Mouse (Mus musculus): ENCODE measurements around the gene Macf1. TPM values are rescaled to one million over a fixed set of nuclear protein-coding genes. Genes with fewer than 3 reads are reported as not detected.

The Macf1 gene
- total and polyA plus RNA-seq, 2 experiments from 2014 or later, result 57.3 to 243 TPM

- Histone ChIP-seq H3K9ac (replicated peaks; ENCODE audit: low read length) (no peak overlapping the region), H3K9me3 (ENCODE audit: low read length) (no peaks in the 10 kb centered on the region), H3K4me2 (ENCODE audit: low read depth, low read length) (no peak overlapping the region), H3K27me3 (ENCODE audit: insufficient read depth, low read length) (no peaks in the 10 kb centered on the region), H3K4me3 (ENCODE audit: low read length) (no peak overlapping the region), H3K27ac (no peak overlapping the region), H3K36me3 (ENCODE audit: insufficient read depth, low read length) (no peaks in the 10 kb centered on the region), H3K4me1 (ENCODE audit: insufficient read depth, low read length) (peaks cover 3% of the 10 kb centered on the region; the same call in 1 of the 2 replicates)
- no peak for TF ChIP-seq CTCF (IDR thresholded peaks at IDR 0.05; ENCODE audit: low read depth)
- DNase-seq (ENCODE audit: low spot score) (no peak), ATAC-seq (no peak)
- WGBS, result 82% methylated on average over 3 of the region's 3 CpGs
Observed at GRCm38 (mm10) chr4:123631654-123632053, 52.5 kb downstream of the Macf1 start.

- Histone ChIP-seq H3K4me3 (ENCODE audit: low read length) (no peak overlapping the region), H3K9me3 (ENCODE audit: low read length) (no peaks in the 10 kb centered on the region), H3K9ac (replicated peaks; ENCODE audit: low read length) (no peak overlapping the region), H3K4me2 (ENCODE audit: low read depth, low read length) (no peak overlapping the region), H3K27ac (no peak overlapping the region), H3K36me3 (ENCODE audit: insufficient read depth, low read length) (no peaks in the 10 kb centered on the region), H3K27me3 (ENCODE audit: insufficient read depth, low read length) (no peaks in the 10 kb centered on the region), H3K4me1 (ENCODE audit: insufficient read depth, low read length) (peaks cover 6% of the 10 kb centered on the region)
- TF ChIP-seq CTCF (IDR thresholded peaks at IDR 0.05; ENCODE audit: low read depth), result no peak
- 50% methylated on average over 5 of the region's 5 CpGs for WGBS
- DNase-seq (ENCODE audit: low spot score) (no peak), ATAC-seq (no peak)
Observed at GRCm38 (mm10) chr4:123627683-123628082, 56.5 kb downstream of the Macf1 start.

GRCm38 (mm10) chr4:123625332-123626072, 58.7 kb downstream of the Macf1 start:
- TF ChIP-seq CTCF (IDR thresholded peaks at IDR 0.05; ENCODE audit: low read depth), result no peak
- Histone ChIP-seq H3K27ac (no peak overlapping the region), H3K9ac (replicated peaks; ENCODE audit: low read length) (no peak overlapping the region), H3K27me3 (ENCODE audit: insufficient read depth, low read length) (no peaks in the 10 kb centered on the region), H3K4me1 (ENCODE audit: insufficient read depth, low read length) (peaks cover 6% of the 10 kb centered on the region), H3K36me3 (ENCODE audit: insufficient read depth, low read length) (no peaks in the 10 kb centered on the region), H3K4me2 (ENCODE audit: low read depth, low read length) (no peak overlapping the region), H3K9me3 (ENCODE audit: low read length) (no peaks in the 10 kb centered on the region), H3K4me3 (ENCODE audit: low read length) (no peak overlapping the region)
- WGBS, result 82% methylated on average over 6 of the region's 6 CpGs
- ATAC-seq (no peak), DNase-seq (ENCODE audit: low spot score) (no peak)

- no peaks in the 10 kb centered on the region for H3K36me3 ChIP-seq (ENCODE audit: insufficient read depth, low read length)
- ATAC-seq (no peak), DNase-seq (ENCODE audit: low spot score) (no peak)
- H3K4me3 ChIP-seq (ENCODE audit: low read length), result no peak overlapping the region
- peak overlapping the region; percentile 54; the same call in 1 of the 2 replicates for H3K27ac ChIP-seq
- no peaks in the 10 kb centered on the region for H3K27me3 ChIP-seq (ENCODE audit: insufficient read depth, low read length)
- no peak for TF ChIP-seq CTCF (IDR thresholded peaks at IDR 0.05; ENCODE audit: low read depth)
- H3K9me3 ChIP-seq (ENCODE audit: low read length), result no peaks in the 10 kb centered on the region
- H3K4me2 ChIP-seq (ENCODE audit: low read depth, low read length), result no peak overlapping the region
- H3K4me1 ChIP-seq (ENCODE audit: insufficient read depth, low read length), result peaks cover 6% of the 10 kb centered on the region
- H3K9ac ChIP-seq (replicated peaks; ENCODE audit: low read length), result no peak overlapping the region
- WGBS, result 11% methylated on average over 5 of the region's 5 CpGs
Observed at GRCm38 (mm10) chr4:123624438-123624837, 59.7 kb downstream of the Macf1 start.

- Histone ChIP-seq H3K27me3 (ENCODE audit: insufficient read depth, low read length) (no peaks in the 10 kb centered on the region), H3K9ac (replicated peaks; ENCODE audit: low read length) (no peak overlapping the region), H3K9me3 (ENCODE audit: low read length) (no peaks in the 10 kb centered on the region), H3K4me2 (ENCODE audit: low read depth, low read length) (no peak overlapping the region), H3K36me3 (ENCODE audit: insufficient read depth, low read length) (no peaks in the 10 kb centered on the region), H3K27ac (peak overlapping the region; percentile 54), H3K4me3 (ENCODE audit: low read length) (no peak overlapping the region), H3K4me1 (ENCODE audit: insufficient read depth, low read length) (peaks cover 6% of the 10 kb centered on the region)
- 60% methylated on average over 5 of the region's 5 CpGs for WGBS
- no peak for ATAC-seq
- DNase-seq (ENCODE audit: low spot score), result peak; percentile 24
- TF ChIP-seq CTCF (IDR thresholded peaks at IDR 0.05; ENCODE audit: low read depth), result no peak
Observed at GRCm38 (mm10) chr4:123623742-123624151, 60.4 kb downstream of the Macf1 start.

GRCm38 (mm10) chr4:123621732-123622131, 62.4 kb downstream of the Macf1 start:
- Histone ChIP-seq H3K4me3 (ENCODE audit: low read length) (no peak overlapping the region), H3K27me3 (ENCODE audit: insufficient read depth, low read length) (no peaks in the 10 kb centered on the region), H3K27ac (no peak overlapping the region), H3K9ac (replicated peaks; ENCODE audit: low read length) (no peak overlapping the region), H3K4me1 (ENCODE audit: insufficient read depth, low read length) (peaks cover 12% of the 10 kb centered on the region), H3K9me3 (ENCODE audit: low read length) (no peaks in the 10 kb centered on the region), H3K4me2 (ENCODE audit: low read depth, low read length) (no peak overlapping the region), H3K36me3 (ENCODE audit: insufficient read depth, low read length) (no peaks in the 10 kb centered on the region)
- TF ChIP-seq CTCF (IDR thresholded peaks at IDR 0.05; ENCODE audit: low read depth), result no peak
- no peak for ATAC-seq
- no peak for DNase-seq (ENCODE audit: low spot score)

GRCm38 (mm10) chr4:123617727-123618389, 66.3 kb downstream of the Macf1 start:
- peaks cover 13% of the 10 kb centered on the region for H3K4me1 ChIP-seq (ENCODE audit: insufficient read depth, low read length)
- no peaks in the 10 kb centered on the region for H3K27me3 ChIP-seq (ENCODE audit: insufficient read depth, low read length)
- H3K4me2 ChIP-seq (ENCODE audit: low read depth, low read length), result no peak overlapping the region
- 67% methylated on average over 5 of the region's 5 CpGs for WGBS
- no peaks in the 10 kb centered on the region for H3K9me3 ChIP-seq (ENCODE audit: low read length)
- 0 out of 2 replicates have a peak overlapping the region, but pooled peaks have one; percentile 41 for H3K27ac ChIP-seq
- ATAC-seq (no peak), DNase-seq (ENCODE audit: low spot score) (no peak)
- no peak for TF ChIP-seq CTCF (IDR thresholded peaks at IDR 0.05; ENCODE audit: low read depth)
- no peak overlapping the region for H3K9ac ChIP-seq (replicated peaks; ENCODE audit: low read length)
- H3K4me3 ChIP-seq (ENCODE audit: low read length), result no peak overlapping the region
- H3K36me3 ChIP-seq (ENCODE audit: insufficient read depth, low read length), result no peaks in the 10 kb centered on the region
